Mouse (Mus musculus) myocyte (in vitro differentiated cells): ENCODE measurements around the gene Vti1a.

Experiments used
- E2F4 ChIP-seq: IDR thresholded peaks from one replicate; pipeline ENCODE4 v1.6.1; 2011; ENCODE audit warnings: mild to moderate bottlenecking, control low read depth, moderate library complexity; ENCODE audit not compliant: insufficient read depth
- MAX ChIP-seq: IDR thresholded peaks from one replicate; pipeline ENCODE4 v1.6.1; 2011; ENCODE audit warnings: low read depth, mild to moderate bottlenecking, control low read depth
- POLR2A ChIP-seq: IDR thresholded peaks from one replicate; pipeline ENCODE4 v1.6.1; 2011; ENCODE audit warnings: low read depth, mild to moderate bottlenecking, control low read depth, moderate library complexity; ENCODE audit not compliant: insufficient read length
- POLR2AphosphoS2 ChIP-seq: IDR thresholded peaks from one replicate; pipeline ENCODE4 v1.6.1; 2011; ENCODE audit warnings: low read depth, control low read depth; ENCODE audit not compliant: insufficient read length
- REST ChIP-seq: IDR thresholded peaks from one replicate; pipeline ENCODE4 v1.6.1; 2011; ENCODE audit warnings: mild to moderate bottlenecking, control low read depth, moderate library complexity; ENCODE audit not compliant: insufficient read depth, insufficient read length
- TCF12 ChIP-seq: IDR thresholded peaks from one replicate; pipeline ENCODE4 v1.6.1; 2011; ENCODE audit warnings: mild to moderate bottlenecking, control low read depth; ENCODE audit not compliant: poor library complexity, insufficient read depth, severe bottlenecking

DNA sequence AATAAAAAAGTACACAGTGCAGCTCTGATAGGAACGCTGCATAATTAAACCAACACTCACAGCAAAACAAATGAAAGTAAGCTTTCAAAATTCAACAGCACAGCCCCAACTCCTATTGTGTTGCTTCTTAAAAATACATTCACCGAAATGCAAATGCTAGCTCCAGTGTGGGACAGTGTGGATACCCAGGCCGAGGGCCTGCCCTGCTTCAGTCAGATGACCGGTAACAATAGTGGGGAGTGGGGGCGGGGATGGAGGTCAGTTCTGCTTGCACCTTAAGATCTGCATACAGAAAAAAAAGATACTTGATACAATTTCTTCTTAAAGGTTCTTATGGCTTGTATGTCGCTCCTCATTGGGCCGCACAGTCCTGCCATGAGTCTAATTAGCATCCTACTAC is 65.2 kb downstream of the Vti1a start:
- TF ChIP-seq POLR2A: no peak
- TF ChIP-seq E2F4: no peak
- no peak for TF ChIP-seq MAX
- TF ChIP-seq REST: no peak
- TF ChIP-seq TCF12: no peak
- no peak for TF ChIP-seq POLR2AphosphoS2
